22 mouse cellular contexts compared by ENCODE assay signal in the genomic region with DNA sequence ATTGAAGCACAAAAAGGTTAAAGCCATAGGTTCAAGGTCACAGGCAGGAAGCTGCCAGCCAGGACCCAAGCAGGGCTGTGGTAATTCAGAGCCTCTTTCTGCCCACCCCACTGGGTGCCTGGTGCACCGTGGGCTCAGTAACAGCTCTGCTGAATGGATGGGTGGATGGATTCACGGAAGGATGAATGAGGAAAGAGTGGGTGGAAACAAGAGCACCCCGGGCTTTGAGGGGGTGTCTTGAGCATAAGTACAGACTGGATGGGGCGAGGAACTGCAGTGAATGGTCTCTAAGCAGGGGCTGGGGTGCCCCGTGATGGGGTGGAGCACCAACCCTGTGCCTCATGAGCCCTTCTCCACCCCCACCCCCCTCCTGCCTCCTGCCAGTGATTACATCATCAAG. TPM values are rescaled to one million over a fixed set of nuclear protein-coding genes. Genes with fewer than 3 reads are reported as not detected.
"Had no signal": no experiment of that assay in that cellular context is flagged by ENCODE, and none has a peak within 500 bp of the region (broad histone marks: within the 10 kb centered on the region; RNA-seq: fewer than 3 reads in every experiment).

No protein-coding gene starts in this region.

- H3K9me3 ChIP-seq: liver, embryonic 13.5 days; midbrain, embryonic 12.5 days; neural tube, embryonic 13.5 days; stomach, embryonic 15.5 days had no signal

- H3K36me3 ChIP-seq: liver, embryonic 13.5 days; stomach, embryonic 15.5 days had no signal

- ATAC-seq: midbrain, embryonic 16.5 days had no signal

- H3K4me1 ChIP-seq: liver, embryonic 13.5 days; stomach, embryonic 15.5 days had no signal

- H3K4me2 ChIP-seq: liver, embryonic 13.5 days; midbrain, embryonic 12.5 days; neural tube, embryonic 13.5 days; stomach, embryonic 15.5 days had no signal

- H3K9ac ChIP-seq: liver, embryonic 13.5 days; midbrain, embryonic 12.5 days; neural tube, embryonic 13.5 days; stomach, embryonic 15.5 days had no signal

- H3K27ac ChIP-seq: liver, embryonic 13.5 days; midbrain, embryonic 12.5 days; neural tube, embryonic 13.5 days; stomach, embryonic 15.5 days had no signal

- DNase-seq: kidney, adult 18-20 months; kidney, adult 9 months; kidney, postnatal 14 days; kidney, postnatal 4 days; liver, embryonic 13.5 days; lung, adult 2 months; lung, postnatal 14 days; lung, postnatal 4 days; right cerebral cortex, postnatal 25 days; spleen, adult 18-20 months; thymus, adult 18-20 months; thymus, postnatal 36 days had no signal

- H3K4me3 ChIP-seq: liver, embryonic 13.5 days; midbrain, embryonic 12.5 days; myocyte; neural tube, embryonic 13.5 days; stomach, embryonic 15.5 days had no signal

RNA-seq across cellular contexts. Expression of a gene that starts 31.7 kb away (rescaled TPM):
- total RNA-seq: liver, adult 2 months had no signal

RNA-seq across cellular contexts. Expression of a gene that starts 42.2 kb away (rescaled TPM):
- total RNA-seq: monocyte, adult 5-6 weeks; neutrophil, adult 5-6 weeks had no signal
- polyA plus RNA-seq: liver, embryonic 16.5 days; myocyte had no signal

RNA-seq across cellular contexts. Expression of a gene that starts 43.9 kb away (rescaled TPM):
- total RNA-seq: liver, adult 2 months; megakaryocyte-erythroid progenitor cell, adult 5-6 weeks; monocyte, adult 5-6 weeks; neutrophil, adult 5-6 weeks had no signal
- polyA plus RNA-seq: myocyte had no signal
